Mouse (Mus musculus) cerebellum, postnatal 36 days (tissue): ENCODE results near the gene Cx3cr1.
"Not testable (repeated sequence)": the region's sequence is repeated elsewhere in the genome, so short reads cannot be mapped to it uniquely, and the experiment has no call there.

Source experiments
- DNase-seq, 2 experiments: peaks; one replicate each; pipeline ENCODE4 v3.0.0; 2021 to 2022; ENCODE audit warnings: mixed read lengths in 2 of 2

The Cx3cr1 gene

DNA sequence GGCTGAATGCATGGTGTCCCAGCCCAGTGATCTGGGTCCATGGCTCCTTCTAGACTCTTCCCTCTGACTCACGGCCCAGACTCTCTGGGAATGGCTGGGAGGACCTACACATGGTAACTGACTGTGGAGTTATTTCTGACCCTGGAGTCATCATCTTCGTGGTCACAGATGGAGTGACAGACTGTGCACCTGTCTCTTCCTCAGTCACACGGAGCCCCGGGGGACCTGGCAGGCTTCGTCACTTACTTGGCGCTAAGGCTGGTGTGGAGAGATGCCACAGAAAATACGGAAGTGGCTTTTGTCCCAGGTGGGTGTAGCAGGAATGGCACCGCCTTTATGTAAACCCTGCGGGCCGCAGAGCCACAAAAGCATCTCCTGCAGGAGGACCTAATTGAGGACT lies 45.5 kb downstream of the Cx3cr1 start:
- peak; percentile 94 to 96 for DNase-seq

- no peak for DNase-seq
Observed at GRCm38 (mm10) chr9:120023086-120023811, 46.4 kb downstream of the Cx3cr1 start, which contains the start of gene Xirp1. Gene Xirp1 (minus strand): TSS chr9:120023598.

GRCm38 (mm10) chr9:120021164-120021563 lies 48.5 kb downstream of the Cx3cr1 start:
- DNase-seq: no peak

GRCm38 (mm10) chr9:120020285-120020890 lies 49.3 kb downstream of the Cx3cr1 start:
- DNase-seq: peak; percentile 79 to 86

GRCm38 (mm10) chr9:120016956-120017355 lies 52.7 kb downstream of the Cx3cr1 start:
- DNase-seq: no peak

DNA sequence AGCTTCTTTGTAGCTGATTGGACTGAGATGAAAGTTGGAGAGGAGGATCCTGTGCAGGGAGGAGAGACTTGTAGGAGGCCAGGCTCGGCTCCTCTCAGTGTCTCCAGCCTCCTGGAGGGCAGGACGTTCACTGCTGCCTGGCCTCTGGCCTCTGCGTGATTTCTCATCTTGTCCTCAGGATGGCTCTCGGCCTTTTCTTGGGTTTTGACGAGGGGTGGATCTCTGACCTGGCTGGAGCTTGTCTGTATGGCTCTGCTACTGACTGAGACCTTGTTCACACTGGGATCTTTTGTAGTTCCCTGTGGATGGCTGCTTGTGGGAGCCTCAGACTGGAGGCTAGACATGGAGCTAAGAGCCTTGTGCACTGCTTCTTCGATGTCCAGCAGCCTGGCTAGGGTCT lies 54.9 kb downstream of the Cx3cr1 start:
- DNase-seq: no peak

- no peak for DNase-seq
Observed at GRCm38 (mm10) chr9:120013251-120013820, 56.3 kb downstream of the Cx3cr1 start.

GRCm38 (mm10) chr9:120012781-120013180 lies 56.9 kb downstream of the Cx3cr1 start:
- no peak for DNase-seq

GRCm38 (mm10) chr9:120012161-120012560 lies 57.5 kb downstream of the Cx3cr1 start:
- not testable (repeated sequence) for DNase-seq

DNA sequence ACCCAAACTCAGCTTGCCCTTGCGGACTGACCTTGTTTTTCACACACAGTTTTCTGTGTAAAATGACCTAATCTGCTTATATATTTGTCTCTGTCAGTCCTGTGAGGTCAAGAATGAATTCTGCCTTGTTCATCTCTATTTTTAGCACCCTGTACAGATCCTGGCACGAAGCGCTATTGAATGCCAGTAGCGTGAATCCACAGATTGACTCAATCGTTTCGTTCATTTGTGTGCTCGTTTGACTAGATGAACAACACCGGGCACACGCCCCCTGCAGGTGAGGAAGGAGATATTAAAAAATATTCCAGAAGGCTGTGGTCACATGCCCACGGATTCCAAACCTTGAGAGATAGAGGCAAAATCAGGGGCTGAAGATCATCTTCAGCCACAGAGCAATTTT lies 58.1 kb downstream of the Cx3cr1 start:
- DNase-seq: peak; percentile 80 to 81

DNA sequence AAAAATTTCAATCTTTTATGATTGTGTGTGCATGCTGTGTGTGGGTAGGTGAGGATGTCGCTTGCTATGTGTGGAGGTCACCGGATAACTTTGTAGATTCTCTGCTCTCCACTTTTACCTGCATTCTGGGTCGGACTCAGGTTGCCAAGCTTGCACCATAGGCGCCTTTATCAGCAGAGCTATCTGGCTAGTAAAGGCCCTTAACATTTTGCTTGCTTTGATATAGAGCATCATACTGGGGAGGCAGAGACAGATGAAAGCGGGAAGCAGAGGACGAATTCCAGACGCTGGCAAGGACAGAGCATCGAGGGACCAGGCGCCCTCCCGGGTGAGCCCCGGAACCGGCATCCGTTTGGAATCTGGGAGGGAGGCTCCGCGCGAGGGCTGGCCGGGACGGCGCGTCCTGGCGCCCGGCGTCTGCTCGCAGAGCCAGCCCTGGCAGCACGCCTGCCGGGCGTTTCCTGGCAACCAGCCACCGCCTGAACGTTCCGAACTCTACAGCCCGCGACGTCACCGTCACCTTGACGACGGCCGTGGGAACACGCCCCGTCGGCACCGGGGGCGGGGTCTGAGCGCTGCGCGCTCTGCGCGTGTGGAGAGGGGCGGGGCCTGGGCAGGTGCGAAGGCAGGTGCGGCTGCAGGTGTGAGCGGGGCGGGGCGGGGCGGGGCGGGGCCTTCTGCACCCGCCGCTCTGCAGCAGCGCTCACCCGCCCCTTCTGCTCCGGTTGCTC lies 58.7 kb downstream of the Cx3cr1 start:
- peak; percentile 98 for DNase-seq

GRCm38 (mm10) chr9:120009871-120010270 lies 59.8 kb downstream of the Cx3cr1 start:
- no peak for DNase-seq

GRCm38 (mm10) chr9:120009226-120009841 lies 60.3 kb downstream of the Cx3cr1 start:
- DNase-seq: no peak

DNA sequence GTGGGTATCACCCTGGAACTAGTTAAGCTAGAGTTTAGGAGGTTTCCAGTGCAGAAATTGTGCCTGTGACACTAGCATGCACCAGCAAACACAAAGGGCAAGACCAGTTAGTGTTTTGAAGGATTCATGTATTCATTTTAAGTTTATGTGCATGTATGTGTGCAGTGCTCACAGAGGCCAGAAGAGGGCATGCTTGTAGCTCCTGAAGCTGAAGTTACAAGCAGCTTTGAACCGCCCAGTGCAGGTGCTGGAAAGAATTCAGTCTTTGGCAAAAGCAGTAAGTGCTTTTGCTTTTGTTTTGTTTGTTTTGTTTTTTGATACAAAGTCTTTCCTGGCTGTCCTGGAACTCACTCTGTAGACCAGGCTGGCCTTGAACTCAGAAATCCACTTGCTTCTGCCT lies 61.8 kb downstream of the Cx3cr1 start:
- no peak for DNase-seq

DNA sequence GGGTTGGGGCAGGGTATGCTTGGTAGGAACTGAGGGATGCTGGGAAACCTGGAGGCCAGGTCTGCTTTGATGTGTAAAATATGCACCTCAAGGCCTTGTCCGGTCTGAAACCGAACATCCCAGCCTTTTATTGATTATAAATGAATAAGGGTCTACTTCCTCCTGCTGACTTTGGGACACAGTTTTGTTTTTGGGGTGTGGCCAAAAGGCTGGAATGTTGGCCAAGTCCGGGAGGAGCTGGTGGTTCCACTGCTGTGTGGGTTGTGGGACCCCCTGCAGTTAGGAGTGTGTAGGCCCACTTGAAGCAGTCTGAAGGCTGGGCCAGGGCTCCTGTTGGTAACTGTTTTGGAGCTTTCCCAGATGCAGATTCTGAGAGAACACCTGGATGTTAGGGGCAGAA lies 63.7 kb downstream of the Cx3cr1 start:
- DNase-seq: no peak

DNA sequence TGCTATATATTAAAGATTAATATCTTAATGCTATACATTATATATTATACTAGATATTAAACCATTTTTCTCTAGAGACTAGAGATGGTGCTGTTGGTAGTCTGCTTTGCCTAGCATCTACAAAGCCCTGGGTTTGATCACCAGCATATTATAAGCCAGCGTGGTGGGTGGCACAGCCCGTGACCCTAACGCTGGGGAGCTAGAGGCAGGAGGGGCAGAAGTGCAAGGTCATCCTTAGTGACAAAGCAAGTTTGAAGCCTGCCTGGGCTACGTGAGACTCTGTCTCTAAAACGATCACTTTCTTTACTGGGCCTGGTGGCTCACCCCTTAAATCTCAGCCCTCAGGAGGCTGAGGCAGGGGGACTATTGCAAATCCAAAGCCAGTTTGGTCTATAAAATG lies 66.8 kb downstream of the Cx3cr1 start:
- DNase-seq: no peak

DNA sequence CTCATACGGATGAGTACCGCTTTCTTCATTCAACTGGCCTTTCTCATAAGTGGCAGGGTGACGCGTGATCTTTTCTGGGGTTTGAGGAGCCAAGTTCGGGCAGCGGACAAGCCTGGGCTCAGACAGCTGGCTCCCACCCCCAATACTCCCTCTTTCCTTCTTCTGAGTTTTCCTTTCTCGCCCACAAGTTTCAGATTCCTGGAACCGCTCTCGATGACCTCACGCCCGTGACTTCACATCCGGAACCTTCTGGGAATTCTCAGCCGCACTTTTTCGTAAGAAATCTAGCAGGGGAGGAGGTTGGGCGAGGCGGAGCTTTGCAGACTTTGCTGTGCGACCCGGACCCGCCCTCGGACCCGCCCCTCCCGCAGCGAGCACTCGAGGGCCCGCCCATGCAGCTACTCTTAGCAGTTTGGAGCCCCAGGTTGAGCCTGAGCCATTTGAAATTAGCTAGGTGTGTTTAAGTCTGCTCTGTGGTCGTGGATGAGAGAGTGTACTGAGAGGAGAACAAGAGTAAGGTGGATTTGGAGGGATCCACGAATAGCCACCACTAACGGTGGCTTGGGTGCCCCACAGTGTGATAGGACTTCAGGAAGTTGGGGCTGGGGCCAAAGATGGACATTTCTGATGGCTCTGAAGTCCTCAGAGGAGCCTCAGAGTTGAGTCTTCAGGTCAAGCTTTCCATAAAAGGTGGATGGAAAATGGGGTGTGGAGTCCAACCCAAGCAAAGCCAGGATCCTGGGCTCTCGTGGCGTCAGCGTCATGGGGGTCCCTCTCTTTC lies 67.5 kb downstream of the Cx3cr1 start:
- no peak for DNase-seq

DNA sequence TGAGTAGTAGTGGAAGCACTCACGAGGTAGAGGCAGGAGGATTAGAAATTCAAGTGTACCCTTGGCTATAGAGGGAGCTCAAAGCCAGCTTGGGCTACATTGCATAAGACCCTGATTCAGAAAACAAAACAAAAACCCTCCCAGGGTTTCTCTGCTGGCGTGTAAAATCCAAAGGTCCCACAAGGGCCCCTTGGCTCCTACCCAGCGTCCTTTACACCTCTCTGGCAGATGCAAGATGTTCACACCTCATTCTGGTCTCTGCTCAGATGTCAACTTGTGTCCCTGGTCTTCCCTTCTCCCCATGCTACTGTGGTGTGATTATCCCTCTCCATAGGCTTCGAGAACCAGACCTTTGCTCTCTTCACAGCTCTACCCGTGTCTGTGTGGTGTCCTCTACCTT lies 68.9 kb downstream of the Cx3cr1 start:
- DNase-seq: no peak

GRCm38 (mm10) chr9:119999636-120000035 lies 70.0 kb downstream of the Cx3cr1 start:
- DNase-seq: no peak

- DNase-seq: no peak
Observed at GRCm38 (mm10) chr9:119998776-119999175, 70.9 kb downstream of the Cx3cr1 start.

- no peak for DNase-seq
Observed at GRCm38 (mm10) chr9:119996080-119996479, 73.6 kb downstream of the Cx3cr1 start.

- no peak for DNase-seq
Observed at GRCm38 (mm10) chr9:119994207-119994606, 75.5 kb downstream of the Cx3cr1 start.
